Mouse (Mus musculus) thymus, postnatal 14 days (tissue): Measurements from ENCODE around the gene Fam76a.

Experiments
- DNase-seq: peaks from one replicate; pipeline ENCODE4 v3.0.0; 2021

Fam76a gene

GRCm38 (mm10) chr4:132883561-132884063 lies 38.7 kb downstream of the Fam76a start:
- DNase-seq = no peak

GRCm38 (mm10) chr4:132874363-132875097 lies 47.8 kb downstream of the Fam76a start:
- no peak for DNase-seq

- DNase-seq = no peak
Measured at GRCm38 (mm10) chr4:132873481-132874362, 48.6 kb downstream of the Fam76a start.

- no peak for DNase-seq
Measured at GRCm38 (mm10) chr4:132871116-132871515, 51.2 kb downstream of the Fam76a start.

- no peak for DNase-seq
Measured at GRCm38 (mm10) chr4:132864856-132865255, 57.5 kb downstream of the Fam76a start.

GRCm38 (mm10) chr4:132863012-132863411 lies 59.3 kb downstream of the Fam76a start:
- no peak for DNase-seq

- DNase-seq = no peak
Measured at GRCm38 (mm10) chr4:132860880-132861279, 61.5 kb downstream of the Fam76a start.
